Mouse (Mus musculus) adipocyte (in vitro differentiated cells): Measurements from ENCODE around the gene Slit3.

Experiments used
- DNase-seq: peaks from one replicate; pipeline ENCODE4 v3.0.0-alpha.2; 2016; ENCODE audit warnings: low spot score

Slit3 gene

DNA sequence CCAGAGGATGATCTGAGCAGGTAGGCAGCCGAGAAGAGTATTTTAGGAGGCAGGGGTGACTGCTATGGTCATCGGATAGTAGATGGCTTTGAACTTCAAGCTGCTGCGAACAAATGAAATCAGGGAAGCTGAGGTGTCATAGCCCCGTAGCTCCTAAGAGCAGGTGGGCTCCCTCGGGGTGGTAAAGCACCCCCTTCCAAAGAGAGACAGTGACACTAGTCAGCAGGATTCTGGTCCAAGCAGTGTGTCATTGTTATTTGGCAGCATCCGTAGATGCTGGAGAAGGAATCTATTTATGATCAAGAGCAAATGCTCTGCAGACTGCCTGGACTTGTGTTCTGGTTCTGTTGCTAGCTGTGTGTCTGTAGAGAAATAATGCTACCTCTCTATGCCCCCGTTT lies 154.3 kb downstream of the Slit3 start:
- no peak for DNase-seq

DNA sequence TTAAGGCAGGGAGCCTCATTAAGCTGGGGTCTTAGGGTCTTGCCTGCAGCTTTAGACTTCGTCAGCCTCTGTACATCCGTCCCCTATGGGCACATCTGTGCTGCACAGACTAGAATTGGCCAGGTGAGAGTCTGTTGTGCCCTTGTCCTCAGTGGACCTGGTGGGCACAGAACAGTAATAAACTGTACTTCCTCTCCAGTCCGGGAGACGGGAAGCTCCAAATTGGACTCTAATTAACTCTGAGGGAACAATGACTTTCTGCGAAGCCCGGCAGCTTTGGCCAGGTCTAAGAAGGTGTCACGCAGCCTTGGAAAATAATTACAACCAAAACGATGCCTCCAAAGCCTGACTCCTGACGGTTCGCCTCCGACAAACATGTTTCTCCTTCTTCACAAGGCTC lies 155.0 kb downstream of the Slit3 start:
- DNase-seq = no peak

DNA sequence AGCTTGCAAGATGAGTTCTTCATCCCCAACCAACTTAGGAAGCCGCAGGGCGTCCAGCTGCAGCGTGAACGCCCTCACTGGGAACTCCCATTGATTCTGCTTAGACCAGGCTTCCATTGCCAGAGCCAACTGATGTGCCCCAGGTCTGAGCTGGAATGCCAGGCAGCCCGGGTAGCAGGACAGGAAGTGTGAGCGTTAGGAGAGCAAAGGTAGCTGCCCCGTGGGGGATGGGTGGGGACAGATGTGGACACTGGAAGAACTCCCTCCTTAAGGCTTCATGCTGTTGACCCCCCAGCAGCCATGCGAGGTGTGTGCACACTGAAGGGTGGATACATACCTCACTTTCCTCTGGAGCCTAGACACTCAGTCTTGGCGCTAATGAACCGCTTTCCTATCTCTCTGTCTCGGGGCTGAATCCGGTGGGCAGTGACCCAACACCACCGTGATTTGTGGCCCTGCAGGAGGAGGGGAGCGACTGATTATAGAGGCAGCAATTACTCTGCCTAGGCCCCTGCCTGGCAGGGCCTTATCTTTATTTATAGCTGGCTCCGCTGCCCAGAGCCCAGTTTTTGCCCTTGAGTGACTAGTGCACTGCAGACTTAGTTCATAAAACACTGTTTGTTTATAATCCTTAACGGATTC lies 157.2 kb downstream of the Slit3 start:
- DNase-seq = no peak

DNA sequence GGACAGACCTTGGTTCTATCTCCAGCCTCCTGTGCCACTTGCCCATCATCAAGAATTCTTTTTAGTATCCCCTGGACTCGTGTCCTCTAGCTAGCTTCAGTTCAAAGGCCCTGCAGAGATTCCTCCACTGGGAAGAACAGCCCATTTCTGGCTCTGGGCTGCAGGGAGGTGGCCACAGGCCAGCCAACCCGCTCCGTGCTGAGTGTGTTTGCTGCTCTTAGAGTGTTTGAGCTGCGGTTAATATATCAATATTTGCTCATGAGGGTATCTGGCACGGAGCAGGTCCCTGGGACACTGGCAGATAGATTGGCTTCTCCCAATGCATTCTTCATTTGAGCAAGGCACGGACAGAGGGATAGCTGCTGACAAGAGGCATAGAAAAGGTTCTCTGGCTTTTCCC lies 159.8 kb downstream of the Slit3 start:
- no peak for DNase-seq

DNA sequence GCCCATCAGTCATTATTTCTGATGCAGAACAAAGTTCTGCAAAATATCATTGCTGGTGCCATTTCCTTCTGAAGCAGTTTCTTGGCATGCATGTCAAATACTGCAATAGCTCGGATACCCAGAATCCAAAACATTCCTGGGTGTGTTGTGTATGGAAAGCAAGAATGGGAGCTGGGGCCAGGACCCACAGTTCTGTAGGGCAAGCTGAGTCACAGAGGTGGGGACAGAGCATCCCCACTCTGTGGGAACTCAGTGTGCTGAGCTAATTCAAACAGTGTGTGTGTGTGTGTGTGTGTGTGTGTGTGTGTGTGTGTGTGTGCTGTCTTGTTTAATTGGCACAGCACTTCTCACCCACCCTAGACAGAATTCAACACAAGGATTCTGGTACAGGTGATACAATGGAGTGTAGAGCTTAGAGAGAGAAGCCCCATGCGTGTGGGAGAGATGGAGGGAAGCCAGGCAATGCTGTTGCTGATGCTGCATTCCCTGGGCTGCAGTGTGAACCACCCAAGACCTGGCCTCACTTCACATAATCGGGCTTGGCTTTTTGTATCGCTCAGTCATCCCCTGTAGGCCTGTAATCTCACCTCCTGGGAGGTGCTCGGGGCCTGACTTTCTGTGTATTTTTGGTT lies 161.1 kb downstream of the Slit3 start:
- DNase-seq = no peak

DNA sequence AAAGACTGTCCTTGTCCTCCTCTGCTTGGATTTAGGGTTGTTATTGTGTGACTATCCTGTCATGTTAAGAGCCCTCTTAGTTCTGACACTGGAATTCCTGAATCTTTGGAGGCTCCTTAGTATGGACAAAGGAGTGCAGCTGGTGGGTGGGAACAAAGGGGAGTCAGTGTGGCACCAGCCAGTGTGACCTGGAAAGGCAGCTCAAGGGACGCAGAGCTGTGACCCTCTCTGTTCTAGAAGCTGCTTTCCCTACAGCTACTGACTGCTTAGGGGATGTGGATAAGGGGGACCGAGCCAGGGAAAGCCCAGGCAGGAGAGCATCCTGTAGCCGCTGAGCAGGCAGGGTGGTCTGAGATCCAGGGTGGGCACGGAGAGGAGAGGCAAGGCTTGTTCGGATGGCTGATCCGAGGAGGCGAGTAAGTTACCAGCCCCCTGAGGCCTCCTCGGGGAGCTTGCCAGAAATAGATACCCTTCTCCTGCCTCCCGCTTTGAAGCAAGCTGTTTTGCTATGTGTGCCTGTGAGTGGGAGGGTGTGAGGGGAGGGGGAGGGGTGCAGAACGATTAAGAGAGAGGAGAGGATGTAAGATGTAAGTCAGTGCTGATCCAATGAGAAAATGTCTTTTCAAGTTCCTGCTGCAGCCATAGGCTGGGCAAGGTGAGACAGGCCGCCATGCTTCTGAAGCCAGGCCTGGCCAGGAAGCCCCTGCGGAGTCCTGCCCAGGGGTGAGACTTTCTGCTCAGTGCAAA lies 162.0 kb downstream of the Slit3 start:
- no peak for DNase-seq

- no peak for DNase-seq
Measured at GRCm38 (mm10) chr11:35283767-35284166, 162.7 kb downstream of the Slit3 start.

DNA sequence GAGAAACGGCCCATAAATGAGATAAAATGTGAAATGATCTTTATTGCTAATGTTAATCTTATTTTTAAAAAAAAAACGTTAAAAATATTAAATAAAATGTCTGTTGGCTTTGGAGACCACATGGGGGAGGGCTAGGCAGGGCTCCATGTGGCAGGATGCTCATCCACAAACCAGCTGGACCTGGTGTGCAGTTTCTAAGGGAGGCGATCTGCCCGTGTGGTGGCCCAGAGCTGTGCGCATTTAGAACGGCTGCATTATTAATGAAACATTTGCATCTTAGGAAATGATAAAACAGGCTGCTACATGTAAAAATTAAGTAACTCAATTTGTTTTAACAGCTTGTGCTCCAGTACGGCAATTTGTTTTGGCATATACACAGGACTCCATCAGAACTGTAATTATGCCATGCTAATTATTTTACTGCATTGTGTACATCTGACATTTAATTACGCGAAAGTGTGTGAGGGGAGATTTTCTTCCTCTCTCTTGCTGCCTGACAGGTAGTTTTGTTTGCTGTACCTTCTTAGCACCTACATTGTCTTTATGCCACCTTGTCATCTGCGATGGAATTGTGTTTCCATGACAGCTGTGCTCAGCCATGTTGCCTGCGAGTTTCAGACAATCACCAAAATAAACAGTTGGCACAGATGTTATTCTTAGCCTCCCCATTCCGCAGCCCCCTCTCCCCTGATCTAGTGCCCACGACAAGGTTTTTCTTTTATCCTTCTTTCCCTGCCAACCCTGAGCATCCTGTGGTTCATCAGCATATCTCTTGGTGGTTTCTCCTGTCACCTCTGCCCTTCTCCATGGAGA lies 165.8 kb downstream of the Slit3 start:
- no peak for DNase-seq

- DNase-seq = no peak
Measured at GRCm38 (mm10) chr11:35288056-35288455, 167.0 kb downstream of the Slit3 start.

GRCm38 (mm10) chr11:35288761-35289278 lies 167.8 kb downstream of the Slit3 start:
- no peak for DNase-seq

GRCm38 (mm10) chr11:35292228-35292747 lies 171.3 kb downstream of the Slit3 start:
- DNase-seq = no peak

DNA sequence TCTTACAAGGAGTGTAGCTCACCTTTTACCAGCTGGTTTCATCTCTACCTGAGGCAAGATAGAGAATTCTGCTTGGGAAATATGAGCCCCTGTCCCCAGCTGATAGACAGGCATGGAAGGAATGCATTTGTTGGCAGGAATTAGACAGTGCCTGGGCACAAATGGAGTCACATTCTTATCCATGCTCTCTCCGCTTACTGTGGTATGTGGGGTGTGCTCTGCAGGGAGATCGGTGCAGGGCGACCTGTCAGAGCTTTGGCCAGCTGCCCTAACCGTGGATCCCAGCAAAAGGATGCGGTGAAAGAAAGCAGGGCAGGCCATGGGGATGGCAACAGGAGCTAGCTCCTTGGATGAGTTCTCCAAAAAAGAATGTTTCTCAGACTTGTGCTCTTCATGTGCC lies 172.2 kb downstream of the Slit3 start:
- no peak for DNase-seq

GRCm38 (mm10) chr11:35294670-35295069 lies 173.6 kb downstream of the Slit3 start:
- DNase-seq = no peak

GRCm38 (mm10) chr11:35295162-35295799 lies 174.3 kb downstream of the Slit3 start:
- DNase-seq = peak; percentile 16

DNA sequence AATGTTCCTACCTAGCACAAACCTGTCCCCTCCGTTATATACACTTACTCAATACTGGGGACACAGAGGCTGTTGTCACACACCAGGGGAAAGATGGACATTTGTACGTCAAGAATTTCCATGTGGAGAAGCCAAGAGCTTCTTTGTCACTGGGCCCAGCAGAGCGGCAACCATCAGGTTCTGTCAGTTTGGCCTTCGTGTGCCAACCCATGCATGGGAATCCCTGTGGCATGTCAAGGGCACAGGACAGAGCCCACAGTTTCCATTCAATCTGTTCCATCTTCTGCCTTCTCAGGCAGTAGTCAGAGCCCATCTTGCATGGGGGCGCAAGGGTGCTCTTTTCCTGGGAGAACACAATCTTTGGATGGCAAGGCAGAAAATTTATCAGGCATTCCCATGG lies 175.8 kb downstream of the Slit3 start:
- DNase-seq = no peak

GRCm38 (mm10) chr11:35297319-35297718 lies 176.3 kb downstream of the Slit3 start:
- DNase-seq = peak; percentile 86

DNA sequence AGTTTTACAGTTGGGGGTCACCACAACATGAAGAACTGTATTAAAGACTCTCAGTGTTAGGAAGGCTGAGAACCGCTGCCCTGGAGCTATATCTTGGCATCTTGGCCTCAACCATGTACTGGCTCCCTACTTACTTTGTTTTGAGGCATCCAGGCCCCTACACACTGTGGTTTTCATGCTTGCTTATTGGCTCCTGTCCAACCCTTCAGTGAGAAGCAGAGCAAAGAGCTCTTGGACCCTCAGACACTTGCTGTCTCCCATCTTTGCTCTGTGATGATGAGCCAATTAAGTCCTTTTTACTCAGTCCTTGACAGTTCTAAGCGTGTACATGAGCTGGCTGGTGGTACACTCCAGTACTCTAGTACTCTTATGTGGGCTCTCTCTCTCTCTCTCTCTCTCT lies 177.5 kb downstream of the Slit3 start:
- DNase-seq = no peak

GRCm38 (mm10) chr11:35299857-35300375 lies 178.9 kb downstream of the Slit3 start:
- DNase-seq = no peak

DNA sequence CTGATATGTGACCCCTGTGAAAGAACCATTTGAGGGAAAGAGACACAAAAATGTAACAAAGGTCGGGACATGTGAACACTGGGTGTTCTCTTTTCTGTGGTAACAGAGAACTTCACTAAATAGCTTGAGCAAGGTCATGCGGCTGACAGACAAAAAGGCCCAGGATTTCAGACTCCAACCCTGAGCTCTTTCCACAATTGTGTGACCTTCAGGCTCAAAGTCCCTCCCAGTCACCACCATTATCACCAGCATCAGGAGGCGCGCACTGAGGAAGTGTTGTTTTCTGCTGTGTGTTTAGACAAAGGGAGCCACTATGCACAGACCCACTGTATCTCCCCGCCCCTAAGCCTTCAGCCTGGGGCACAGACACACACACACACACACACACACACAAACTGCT lies 181.2 kb downstream of the Slit3 start:
- DNase-seq = no peak

- no peak for DNase-seq
Measured at GRCm38 (mm10) chr11:35304216-35304975, 183.4 kb downstream of the Slit3 start.

DNA sequence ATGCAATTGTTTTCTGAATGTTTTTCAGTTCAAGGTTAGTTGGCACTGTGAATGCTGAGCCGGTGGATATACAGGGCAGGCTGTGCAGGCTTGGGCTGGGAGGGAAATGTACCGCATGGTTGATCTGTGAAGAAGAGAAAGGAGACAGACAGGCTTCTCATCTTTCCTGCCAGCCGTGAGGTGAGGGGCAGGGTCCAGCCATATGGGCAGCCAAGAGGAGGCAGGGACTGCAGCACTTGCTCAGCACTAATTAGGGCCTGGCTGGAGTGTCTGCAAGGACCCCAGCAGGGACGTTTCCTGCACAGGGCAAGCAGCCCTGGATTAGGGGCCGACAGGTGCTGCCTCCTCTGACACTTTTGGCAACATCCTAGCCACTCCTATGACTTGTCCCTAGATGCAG lies 184.1 kb downstream of the Slit3 start:
- DNase-seq = no peak
